Mouse (Mus musculus): Measurements from ENCODE around the gene Fbxl17. TPM values are rescaled to one million over a fixed set of nuclear protein-coding genes. Genes with fewer than 3 reads are reported as not detected.

The Fbxl17 gene
- total and polyA plus RNA-seq, 3 experiments = 5.0 to 9.7 TPM; not detected in 1

DNA sequence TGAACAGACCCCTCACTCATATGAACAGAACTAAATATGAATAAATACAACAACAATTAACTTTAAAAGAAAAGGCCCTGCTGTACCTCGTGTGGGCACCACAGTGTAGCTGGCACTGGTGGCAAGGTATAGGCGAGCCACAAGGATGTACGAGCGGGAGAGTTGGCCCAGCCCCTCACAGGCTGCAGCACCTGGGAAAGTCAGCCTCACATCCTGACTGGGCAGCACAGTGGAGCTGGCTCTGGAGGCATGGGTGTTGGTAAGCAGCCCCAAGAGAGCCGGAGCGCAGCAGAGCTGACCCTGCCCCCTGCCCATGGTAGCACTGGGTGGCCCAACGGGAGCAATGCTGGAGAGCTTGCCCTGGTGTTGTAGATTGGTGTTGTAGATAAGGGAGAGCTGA, 135.2 kb downstream of the Fbxl17 start:
- no peaks in the 10 kb centered on the region; a peak in 1 of 4 replicates for H3K36me3 ChIP-seq (ENCODE audit: control insufficient read depth in 1 of 2, insufficient read depth in 2 of 2, low read length in 2 of 2)
- no peak overlapping the region for H3K9ac ChIP-seq (ENCODE audit: control insufficient read depth, low read depth, low read length, poor library complexity, severe bottlenecking)
- TF ChIP-seq E2F4 (IDR thresholded peaks at IDR 0.05; ENCODE audit: borderline replicate concordance, low read depth, low read length) (no peak), MAFK (IDR thresholded peaks at IDR 0.05; ENCODE audit: borderline replicate concordance, low read depth, low read length) (no peak), MYC (IDR thresholded peaks at IDR 0.05; ENCODE audit: low read depth, low read length) (no peak), MEF2A (IDR thresholded peaks at IDR 0.05; ENCODE audit: extremely low read depth, insufficient replicate concordance, low read depth, low read length, poor library complexity, severe bottlenecking) (no peak), TAL1 (IDR thresholded peaks at IDR 0.05; ENCODE audit: low read length) (no peak), POLR2AphosphoS2 (IDR thresholded peaks at IDR 0.05; ENCODE audit: low read length) (no peak), SMC3 (IDR thresholded peaks at IDR 0.05; ENCODE audit: low read depth, low read length) (no peak)
- H3K4me3 ChIP-seq (ENCODE audit: control insufficient read depth in 1 of 2, insufficient read depth in 1 of 2, low read depth in 2 of 2, low read length in 2 of 2) = no peak overlapping the region
- H3K9me3 ChIP-seq (replicated peaks; ENCODE audit: insufficient read depth, low read length) = no peaks in the 10 kb centered on the region
- no peaks in the 10 kb centered on the region for H3K4me1 ChIP-seq (ENCODE audit: control insufficient read depth in 1 of 2, insufficient read depth in 2 of 2, low read length in 2 of 2)
- H3K27ac ChIP-seq (ENCODE audit: control insufficient read depth, low read depth, low read length) = no peak overlapping the region
- DNase-seq (ENCODE audit: low read depth, low spot score) = no peak
- no peaks in the 10 kb centered on the region for H3K27me3 ChIP-seq (ENCODE audit: control insufficient read depth in 1 of 2, insufficient read depth in 2 of 2, low read length in 2 of 2)
- no peaks in the 10 kb centered on the region for H3K79me2 ChIP-seq (ENCODE audit: control insufficient read depth, insufficient read depth, low read length, poor library complexity)

DNA sequence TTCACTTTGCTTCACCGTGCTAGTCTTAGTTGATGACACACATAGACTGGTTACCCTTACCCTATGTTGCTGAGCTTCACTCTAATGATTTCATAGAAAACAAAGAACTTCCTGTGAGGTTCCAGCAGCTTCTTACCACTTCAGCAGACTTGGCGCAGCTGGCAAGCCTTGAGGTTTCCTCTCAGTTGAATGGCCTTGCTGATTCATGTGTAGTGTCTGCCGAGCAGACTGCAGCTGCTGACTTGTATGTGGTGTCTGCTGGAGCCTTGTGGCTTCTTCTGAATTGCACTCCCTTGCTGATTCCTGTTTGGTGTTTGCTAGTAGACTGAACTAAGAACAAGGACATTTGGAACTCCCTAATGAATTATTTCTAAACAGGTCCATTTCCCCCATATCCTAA, 137.6 kb downstream of the Fbxl17 start:
- DNase-seq (ENCODE audit: low read depth, low spot score) = no peak
- Histone ChIP-seq H3K9ac (ENCODE audit: control insufficient read depth, low read depth, low read length, poor library complexity, severe bottlenecking) (no peak overlapping the region), H3K9me3 (replicated peaks; ENCODE audit: insufficient read depth, low read length) (no peaks in the 10 kb centered on the region), H3K36me3 (ENCODE audit: control insufficient read depth in 1 of 2, insufficient read depth in 2 of 2, low read length in 2 of 2) (no peaks in the 10 kb centered on the region; a peak in 1 of 4 replicates), H3K79me2 (ENCODE audit: control insufficient read depth, insufficient read depth, low read length, poor library complexity) (no peaks in the 10 kb centered on the region), H3K27me3 (ENCODE audit: control insufficient read depth in 1 of 2, insufficient read depth in 2 of 2, low read length in 2 of 2) (no peaks in the 10 kb centered on the region), H3K4me1 (ENCODE audit: control insufficient read depth in 1 of 2, insufficient read depth in 2 of 2, low read length in 2 of 2) (no peaks in the 10 kb centered on the region), H3K27ac (ENCODE audit: control insufficient read depth, low read depth, low read length) (no peak overlapping the region), H3K4me3 (ENCODE audit: control insufficient read depth in 1 of 2, insufficient read depth in 1 of 2, low read depth in 2 of 2, low read length in 2 of 2) (no peak overlapping the region)
- TF ChIP-seq EP300 (IDR thresholded peaks at IDR 0.05; ENCODE audit: low read depth in 1 of 2, low read length in 2 of 2) = no peak
- TF ChIP-seq GATA1 (IDR thresholded peaks at IDR 0.05; ENCODE audit: low read depth, low read length) = no peak
- TF ChIP-seq RAD21 (IDR thresholded peaks at IDR 0.05; ENCODE audit: low read depth, low read length) = no peak
- TF ChIP-seq JUND (IDR thresholded peaks at IDR 0.05; ENCODE audit: low read depth, low read length) = no peak
- TF ChIP-seq CHD1 (IDR thresholded peaks at IDR 0.05; ENCODE audit: low read depth, low read length) = no peak
- TF ChIP-seq USF1 (IDR thresholded peaks at IDR 0.05; ENCODE audit: low read depth, low read length) = no peak
- TF ChIP-seq CTCF (IDR thresholded peaks at IDR 0.05 in 2 of 3, conservative IDR thresholded peaks at IDR 0.05 in 1 of 3; ENCODE audit: control insufficient read depth in 1 of 3, insufficient read depth in 1 of 3, low read depth in 2 of 3, low read length in 3 of 3, poor library complexity in 1 of 3, severe bottlenecking in 1 of 3) = no peak
- no peak for TF ChIP-seq MYC (IDR thresholded peaks at IDR 0.05; ENCODE audit: low read depth, low read length)
- no peak for TF ChIP-seq POLR2AphosphoS2 (IDR thresholded peaks at IDR 0.05; ENCODE audit: low read length)
- no peak for TF ChIP-seq POLR2AphosphoS5 (IDR thresholded peaks at IDR 0.05; ENCODE audit: borderline replicate concordance, low read depth, low read length)
- TF ChIP-seq RCOR1 (IDR thresholded peaks at IDR 0.05; ENCODE audit: low read depth, low read length) = no peak
- no peak for TF ChIP-seq NRF1 (IDR thresholded peaks at IDR 0.05; ENCODE audit: insufficient read depth, low read depth, low read length, poor library complexity, severe bottlenecking)
- TF ChIP-seq MAX (IDR thresholded peaks at IDR 0.05; ENCODE audit: low read length) = no peak
- TF ChIP-seq SMC3 (IDR thresholded peaks at IDR 0.05; ENCODE audit: low read depth, low read length) = no peak
- TF ChIP-seq ZC3H11A (IDR thresholded peaks at IDR 0.05; ENCODE audit: low read depth, low read length) = no peak
- TF ChIP-seq E2F4 (IDR thresholded peaks at IDR 0.05; ENCODE audit: borderline replicate concordance, low read depth, low read length) = no peak
- TF ChIP-seq TCF12 (IDR thresholded peaks at IDR 0.05; ENCODE audit: low read depth, low read length) = no peak

Measured in MEL (cell line).